Mouse (Mus musculus): ENCODE measurements around the gene 2310034G01Rik. TPM values are rescaled to one million over a fixed set of nuclear protein-coding genes. Genes with fewer than 3 reads are reported as not detected.

Gene 2310034G01Rik
- polyA plus RNA-seq, 1 experiment from 2014 or later: 1.0 TPM

- Histone ChIP-seq H3K27me3 (ENCODE audit: poor library complexity, severe bottlenecking) (no peaks in the 10 kb centered on the region), H3K4me1 (peaks cover 11% of the 10 kb centered on the region), H3K36me3 (replicated peaks) (peaks cover 56% of the 10 kb centered on the region), H3K4me3 (no peak overlapping the region), H3K9me3 (no peaks in the 10 kb centered on the region), H3K27ac (no peak overlapping the region)
- 73% methylated on average over 4 of the region's 4 CpGs for WGBS
- DNase-seq (ENCODE audit: extremely low spot score, low spot score): no peak
Measured at GRCm38 (mm10) chr19:46375891-46376290, 25.8 kb upstream of the 2310034G01Rik start.

- Histone ChIP-seq H3K27ac (no peak overlapping the region), H3K9me3 (no peaks in the 10 kb centered on the region), H3K36me3 (replicated peaks) (peaks cover 52% of the 10 kb centered on the region), H3K4me1 (peaks cover 11% of the 10 kb centered on the region), H3K4me3 (no peak overlapping the region), H3K27me3 (ENCODE audit: poor library complexity, severe bottlenecking) (no peaks in the 10 kb centered on the region)
- DNase-seq (ENCODE audit: extremely low spot score, low spot score): no peak
- WGBS: 76% methylated on average over 5 of the region's 5 CpGs
Measured at GRCm38 (mm10) chr19:46375489-46375888, 25.4 kb upstream of the 2310034G01Rik start.

DNA sequence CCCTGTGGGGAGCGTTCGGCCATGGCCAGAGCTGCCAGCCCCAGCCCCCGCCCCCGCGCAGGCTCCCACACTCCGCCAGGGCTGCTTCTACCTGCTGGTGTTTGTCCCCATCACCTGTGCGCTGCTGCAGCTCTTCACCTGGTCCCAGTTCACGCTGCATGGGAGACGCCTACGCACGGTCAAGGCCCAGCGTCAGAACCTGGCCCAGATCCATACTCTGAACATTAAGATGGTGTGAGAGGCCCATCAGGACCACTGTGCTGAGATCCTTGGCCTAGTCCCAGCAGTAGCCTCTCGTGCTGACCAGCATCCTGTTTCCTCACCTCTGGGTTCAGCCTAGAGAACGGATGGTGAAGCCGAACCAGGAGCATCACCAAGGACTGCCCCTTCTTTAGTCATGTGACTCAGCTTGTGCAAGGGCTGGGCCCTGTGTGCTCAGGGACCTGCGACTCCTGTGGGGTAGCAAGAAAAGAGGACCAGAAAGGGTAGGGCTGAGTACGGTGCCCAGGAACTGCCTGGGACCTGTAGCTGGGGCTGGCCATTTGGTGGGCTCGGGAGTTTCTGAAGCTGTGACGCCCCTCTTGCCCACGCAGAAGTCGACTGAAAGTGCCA lies 24.5 kb upstream of the 2310034G01Rik start:
- Histone ChIP-seq H3K27me3 (ENCODE audit: poor library complexity, severe bottlenecking) (no peaks in the 10 kb centered on the region), H3K4me1 (peaks cover 11% of the 10 kb centered on the region)
- DNase-seq (ENCODE audit: extremely low spot score, low spot score): no peak

DNA sequence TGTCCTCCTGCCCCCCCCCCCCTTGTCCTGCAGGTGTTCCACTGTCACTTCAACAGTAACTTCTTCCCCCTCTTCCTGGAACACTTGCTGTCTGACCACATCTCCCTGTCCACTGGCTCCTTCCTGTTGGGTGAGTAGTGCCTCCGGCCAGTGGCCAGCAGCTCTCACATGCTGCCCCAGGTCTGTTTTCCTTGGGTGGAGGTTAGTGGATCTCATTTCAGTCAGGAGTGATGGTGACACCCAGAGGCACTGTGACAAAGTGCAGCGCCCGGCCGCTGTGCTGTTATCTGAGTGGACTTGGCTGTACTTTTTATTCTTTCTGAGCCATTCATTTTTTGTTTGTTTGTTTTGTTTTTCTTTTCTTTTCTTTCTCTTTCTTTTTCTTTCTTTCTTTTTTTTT lies 19.1 kb upstream of the 2310034G01Rik start:
- WGBS: 39% methylated on average over 4 of the region's 4 CpGs

More for the DNA sequence above, 24.5 kb upstream of the 2310034G01Rik start:
- H3K27ac ChIP-seq: peak overlapping the region; percentile 22
- no peaks in the 10 kb centered on the region for H3K9me3 ChIP-seq
- no peak overlapping the region for H3K4me3 ChIP-seq
- WGBS: 49% methylated on average over 21 of the region's 21 CpGs
- peaks cover 43% of the 10 kb centered on the region for H3K36me3 ChIP-seq (replicated peaks)

DNA sequence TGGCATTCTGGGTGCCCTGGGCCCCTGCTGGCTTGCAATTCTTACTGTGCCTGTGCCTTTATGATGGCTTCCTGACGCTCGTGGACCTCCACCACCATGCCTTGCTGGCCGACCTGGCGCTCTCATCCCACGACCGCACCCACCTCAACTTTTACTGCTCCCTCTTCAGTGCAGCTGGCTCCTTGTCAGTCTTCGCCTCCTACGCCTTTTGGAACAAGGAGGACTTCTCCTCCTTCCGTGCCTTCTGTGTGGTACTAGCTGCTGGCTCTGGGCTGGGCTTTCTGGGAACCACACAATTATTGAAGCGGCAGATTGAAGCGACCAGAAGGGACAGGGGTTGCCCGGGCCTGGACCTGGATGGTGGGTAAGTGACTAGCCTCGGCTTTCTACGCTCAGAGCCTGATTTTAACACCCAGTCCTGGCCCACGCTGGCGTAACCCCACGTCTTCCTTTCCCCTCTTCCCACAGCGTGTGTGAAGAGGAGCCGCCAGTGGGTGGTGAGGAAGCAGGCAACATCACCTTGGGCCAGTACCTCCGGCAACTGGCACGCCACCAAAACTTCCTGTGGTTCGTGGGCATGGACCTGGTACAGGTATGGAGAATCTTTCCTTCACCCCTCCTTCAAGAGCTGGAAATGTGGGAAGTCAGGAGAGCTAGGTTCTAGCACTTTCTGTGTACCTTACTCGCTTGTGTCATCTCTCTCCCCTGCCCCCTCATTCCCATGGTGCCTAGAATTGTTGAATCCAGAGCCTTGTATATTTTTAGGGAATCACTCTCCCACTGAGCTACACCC lies 17.9 kb upstream of the 2310034G01Rik start:
- no peak overlapping the region for H3K27ac ChIP-seq
- 89% methylated on average over 23 of the region's 23 CpGs for whole genome bisulfite sequencing
- H3K4me3 ChIP-seq: no peak overlapping the region
- no peaks in the 10 kb centered on the region for H3K36me3 ChIP-seq (replicated peaks)
- no peaks in the 10 kb centered on the region for H3K27me3 ChIP-seq (ENCODE audit: poor library complexity, severe bottlenecking)
- no peaks in the 10 kb centered on the region for H3K9me3 ChIP-seq
- no peaks in the 10 kb centered on the region for H3K4me1 ChIP-seq
- DNase-seq (ENCODE audit: extremely low spot score, low spot score): no peak

More for the DNA sequence above, 19.1 kb upstream of the 2310034G01Rik start:
- no peaks in the 10 kb centered on the region for H3K27me3 ChIP-seq (ENCODE audit: poor library complexity, severe bottlenecking)
- no peaks in the 10 kb centered on the region for H3K36me3 ChIP-seq (replicated peaks)
- peaks cover 2% of the 10 kb centered on the region for H3K4me1 ChIP-seq
- no peaks in the 10 kb centered on the region for H3K9me3 ChIP-seq
- no peak overlapping the region for H3K4me3 ChIP-seq
- no peak overlapping the region for H3K27ac ChIP-seq
- DNase-seq (ENCODE audit: extremely low spot score, low spot score): peak; percentile 42

DNA sequence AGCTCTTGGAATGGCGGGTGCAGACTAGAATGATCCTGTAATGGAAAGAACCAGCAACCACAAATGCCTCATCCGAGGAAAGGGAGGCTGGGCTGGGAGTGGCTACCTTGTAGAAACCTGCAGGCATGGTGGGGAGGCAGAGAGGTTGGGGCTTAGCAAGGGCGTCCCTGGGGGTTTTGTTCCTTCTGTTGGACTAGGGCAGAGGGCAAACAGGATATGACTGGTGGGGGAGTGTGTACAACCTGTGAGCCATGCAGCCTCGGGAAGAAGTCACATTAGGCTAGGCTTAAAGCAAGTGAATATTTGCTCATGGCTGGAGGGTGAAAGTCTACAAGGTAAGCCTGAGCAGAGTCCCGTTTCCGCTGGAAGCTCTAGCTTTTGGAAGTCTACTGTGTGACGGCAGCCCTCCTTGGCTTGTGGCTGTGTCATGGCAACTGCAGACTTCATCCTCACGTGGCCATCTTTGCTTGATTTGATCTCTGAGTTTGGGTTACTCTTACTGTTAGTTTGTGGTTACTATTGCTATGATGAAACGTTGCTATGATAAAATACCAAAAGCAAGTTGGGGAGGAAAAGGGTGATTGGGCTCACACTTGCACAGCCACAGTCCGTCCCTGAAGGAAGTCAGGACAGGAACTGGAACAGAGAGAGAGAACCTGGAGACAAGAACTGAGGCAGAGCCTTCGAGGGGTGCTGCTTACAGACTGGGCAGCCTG lies 13.3 kb upstream of the 2310034G01Rik start:
- no peak for DNase-seq (ENCODE audit: extremely low spot score, low spot score)
- H3K36me3 ChIP-seq (replicated peaks): no peaks in the 10 kb centered on the region
- H3K9me3 ChIP-seq: no peaks in the 10 kb centered on the region
- WGBS: 89% methylated on average over 11 of the region's 11 CpGs
- H3K4me3 ChIP-seq: no peak overlapping the region
- no peak overlapping the region for H3K27ac ChIP-seq
- H3K4me1 ChIP-seq: 0 out of 2 replicates have a peak, but pooled peaks cover 2% of the 10 kb centered on the region
- H3K27me3 ChIP-seq (ENCODE audit: poor library complexity, severe bottlenecking): peaks cover 4% of the 10 kb centered on the region

DNA sequence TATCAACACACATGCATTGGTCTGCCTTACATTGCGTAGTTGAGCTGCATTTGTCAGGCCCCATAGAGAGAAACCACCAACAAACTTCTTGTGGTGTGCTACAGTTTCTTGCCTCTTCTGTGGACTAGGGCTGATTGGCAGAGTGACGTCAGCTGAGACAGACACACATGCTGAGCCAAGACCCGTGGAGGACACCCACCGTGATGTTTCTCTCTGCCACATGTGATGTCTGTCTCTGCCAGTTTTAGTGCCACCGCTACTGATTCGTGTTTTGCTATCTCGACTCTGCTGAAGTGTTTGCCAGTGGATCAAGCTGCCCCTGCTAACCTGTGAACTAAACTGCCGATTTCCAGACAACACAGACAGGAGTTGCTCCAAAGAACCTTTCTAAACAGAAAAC lies 12.0 kb upstream of the 2310034G01Rik start:
- DNase-seq (ENCODE audit: extremely low spot score, low spot score): no peak
- H3K27ac ChIP-seq: no peak overlapping the region
- H3K36me3 ChIP-seq (replicated peaks): no peaks in the 10 kb centered on the region
- WGBS: 90% methylated on average over 8 of the region's 8 CpGs
- no peaks in the 10 kb centered on the region for H3K9me3 ChIP-seq
- H3K27me3 ChIP-seq (ENCODE audit: poor library complexity, severe bottlenecking): peaks cover 17% of the 10 kb centered on the region
- peaks cover 14% of the 10 kb centered on the region for H3K4me1 ChIP-seq
- H3K4me3 ChIP-seq: no peak overlapping the region

GRCm38 (mm10) chr19:46358381-46358780 lies 8.3 kb upstream of the 2310034G01Rik start:
- Histone ChIP-seq H3K36me3 (replicated peaks) (no peaks in the 10 kb centered on the region), H3K4me3 (peak overlapping the region; percentile 60; the same call in 1 of the 2 replicates), H3K9me3 (no peaks in the 10 kb centered on the region), H3K27ac (no peak overlapping the region), H3K4me1 (peaks cover 22% of the 10 kb centered on the region), H3K27me3 (ENCODE audit: poor library complexity, severe bottlenecking) (peaks cover 23% of the 10 kb centered on the region)
- 62% methylated on average over 4 of the region's 4 CpGs for WGBS
- DNase-seq (ENCODE audit: extremely low spot score, low spot score): no peak

DNA sequence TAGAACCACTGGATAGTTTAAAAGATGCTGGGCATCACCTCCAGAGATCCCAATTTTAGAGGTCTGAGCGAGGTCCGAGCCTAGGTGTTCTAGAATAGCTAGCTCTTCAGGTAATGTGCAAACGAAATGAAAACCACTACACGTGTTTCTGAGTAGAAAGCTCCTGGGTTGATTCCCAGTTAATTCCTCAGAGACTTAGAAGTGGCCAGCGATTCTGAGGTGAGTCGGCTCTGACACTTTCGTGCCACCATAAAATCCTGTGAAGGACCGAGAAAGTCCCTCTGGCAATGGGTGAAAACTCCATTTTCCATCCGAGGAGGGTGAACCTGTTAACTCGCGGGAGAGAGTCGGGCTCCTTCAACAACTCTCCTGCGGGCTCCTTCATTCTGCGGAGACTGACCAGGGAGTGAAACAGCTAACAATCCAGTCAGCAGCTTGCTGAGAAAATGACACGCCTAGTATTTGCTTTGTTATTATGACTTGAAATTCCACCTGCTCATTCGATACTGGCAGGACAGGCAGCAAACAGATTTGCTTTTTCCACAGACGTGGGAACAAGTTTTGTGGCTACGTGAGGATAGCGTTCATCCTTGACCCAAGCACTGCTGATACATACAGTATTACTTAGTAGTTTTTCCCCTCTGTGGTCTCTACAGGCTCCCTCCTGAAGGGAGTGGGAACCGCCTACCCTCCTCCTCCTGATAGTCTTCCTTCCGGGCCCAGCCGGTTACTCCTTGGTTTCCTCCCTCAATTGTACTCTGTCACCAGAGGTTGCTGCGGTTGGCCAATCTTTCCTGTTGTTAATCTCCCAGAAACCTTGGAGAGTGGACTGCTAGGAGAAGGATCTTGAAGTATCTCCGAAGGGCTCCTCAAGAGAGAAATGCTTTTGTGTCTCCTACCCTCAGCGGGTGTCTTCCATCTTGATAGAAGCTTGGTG lies 7.5 kb upstream of the 2310034G01Rik start:
- peaks cover 22% of the 10 kb centered on the region for H3K4me1 ChIP-seq
- no peaks in the 10 kb centered on the region for H3K36me3 ChIP-seq (replicated peaks)
- 21% methylated on average over 25 of the region's 25 CpGs for WGBS
- peak overlapping the region; percentile 60 for H3K4me3 ChIP-seq
- peaks cover 26% of the 10 kb centered on the region for H3K27me3 ChIP-seq (ENCODE audit: poor library complexity, severe bottlenecking)
- peak overlapping the region; percentile 81; the same call in 1 of the 2 replicates for H3K27ac ChIP-seq
- no peak for DNase-seq (ENCODE audit: extremely low spot score, low spot score)
- H3K9me3 ChIP-seq: no peaks in the 10 kb centered on the region

- Histone ChIP-seq H3K4me1 (peaks cover 22% of the 10 kb centered on the region), H3K27me3 (ENCODE audit: poor library complexity, severe bottlenecking) (peaks cover 33% of the 10 kb centered on the region), H3K36me3 (replicated peaks) (no peaks in the 10 kb centered on the region), H3K4me3 (peak overlapping the region; percentile 60), H3K27ac (peak overlapping the region; percentile 81), H3K9me3 (no peaks in the 10 kb centered on the region)
- WGBS: under 1% methylated on average over 29 of the region's 29 CpGs
- DNase-seq (ENCODE audit: extremely low spot score, low spot score): peak; percentile 84
Measured at GRCm38 (mm10) chr19:46356701-46357138, 6.6 kb upstream of the 2310034G01Rik start.

DNA sequence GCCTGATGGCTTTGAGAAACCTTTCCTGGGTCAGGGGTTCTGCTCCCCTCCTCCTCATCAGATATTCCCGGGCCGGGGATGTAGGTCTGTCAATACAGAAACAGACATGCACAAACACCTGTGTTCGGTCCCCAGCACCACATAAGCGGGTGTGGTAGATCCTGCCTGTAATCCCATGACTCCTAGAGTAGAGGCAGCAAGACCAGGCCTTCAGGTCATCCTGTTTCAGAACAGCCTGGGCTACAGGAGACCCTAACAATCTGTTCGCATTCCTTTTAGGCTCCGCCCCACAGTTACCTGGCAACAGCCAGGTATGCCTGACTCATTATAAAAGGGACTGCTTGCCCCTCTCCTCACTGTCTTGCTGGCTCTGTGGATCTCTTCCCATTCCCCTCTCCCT lies 552 bp downstream of the 2310034G01Rik start:
- Histone ChIP-seq H3K4me1 (peaks cover 29% of the 10 kb centered on the region), H3K36me3 (replicated peaks) (no peaks in the 10 kb centered on the region), H3K4me3 (peak overlapping the region; percentile 75), H3K9me3 (no peaks in the 10 kb centered on the region), H3K27ac (peak overlapping the region; percentile 87; the same call in 1 of the 2 replicates), H3K27me3 (ENCODE audit: poor library complexity, severe bottlenecking) (peaks cover 76% of the 10 kb centered on the region)
- WGBS: 21% methylated on average over 6 of the region's 6 CpGs
- DNase-seq (ENCODE audit: extremely low spot score, low spot score): no peak

Data from forebrain, embryonic 10.5 days (tissue).